Mouse (Mus musculus) thymus, postnatal 25 days (tissue): ENCODE results near the gene Mocs2.
A peak's percentile ranks its signal among the peaks of the same experiment; 100 is the strongest.

Source experiments
- DNase-seq: peaks from one replicate; pipeline ENCODE4 v3.0.0; 2022

The Mocs2 gene

DNA sequence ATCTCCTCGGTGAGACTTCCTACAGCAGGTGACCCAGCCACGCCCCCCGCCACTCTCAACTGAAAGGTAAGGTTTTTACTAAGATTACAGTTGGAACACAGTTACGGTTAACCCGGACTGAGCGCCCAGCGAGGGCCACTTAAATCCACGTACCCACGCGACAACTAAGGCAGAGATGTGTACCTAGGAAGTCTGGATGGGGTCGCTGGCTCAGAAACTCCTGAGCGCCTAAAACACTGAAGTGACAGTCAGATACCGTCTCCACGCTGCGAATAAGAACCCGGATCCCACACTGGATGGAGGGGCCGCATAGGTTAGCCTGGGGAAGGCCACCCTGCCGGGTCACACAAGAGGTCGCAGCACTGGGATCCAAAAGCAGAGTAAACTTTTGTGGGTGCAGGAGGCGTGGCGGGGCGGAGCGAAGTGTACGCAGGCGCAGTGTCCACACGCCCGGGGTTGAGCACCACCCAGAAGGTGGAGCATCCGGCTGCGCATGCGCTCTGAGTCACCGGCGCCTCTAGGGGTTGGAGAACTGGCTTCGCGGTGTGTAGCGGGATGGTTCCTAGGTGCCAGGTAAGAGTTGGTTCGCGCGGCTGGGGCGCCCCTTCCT is at the start of gene Mocs2:
Gene Mocs2 (plus strand): TSS at position 486 of the 610 bp plus-strand sequence.
- peak; percentile 96 for DNase-seq

- DNase-seq: no peak
These were observed 26.5 kb upstream of the Mocs2 start for GRCm38 (mm10) chr13:114791511-114791910.

DNA sequence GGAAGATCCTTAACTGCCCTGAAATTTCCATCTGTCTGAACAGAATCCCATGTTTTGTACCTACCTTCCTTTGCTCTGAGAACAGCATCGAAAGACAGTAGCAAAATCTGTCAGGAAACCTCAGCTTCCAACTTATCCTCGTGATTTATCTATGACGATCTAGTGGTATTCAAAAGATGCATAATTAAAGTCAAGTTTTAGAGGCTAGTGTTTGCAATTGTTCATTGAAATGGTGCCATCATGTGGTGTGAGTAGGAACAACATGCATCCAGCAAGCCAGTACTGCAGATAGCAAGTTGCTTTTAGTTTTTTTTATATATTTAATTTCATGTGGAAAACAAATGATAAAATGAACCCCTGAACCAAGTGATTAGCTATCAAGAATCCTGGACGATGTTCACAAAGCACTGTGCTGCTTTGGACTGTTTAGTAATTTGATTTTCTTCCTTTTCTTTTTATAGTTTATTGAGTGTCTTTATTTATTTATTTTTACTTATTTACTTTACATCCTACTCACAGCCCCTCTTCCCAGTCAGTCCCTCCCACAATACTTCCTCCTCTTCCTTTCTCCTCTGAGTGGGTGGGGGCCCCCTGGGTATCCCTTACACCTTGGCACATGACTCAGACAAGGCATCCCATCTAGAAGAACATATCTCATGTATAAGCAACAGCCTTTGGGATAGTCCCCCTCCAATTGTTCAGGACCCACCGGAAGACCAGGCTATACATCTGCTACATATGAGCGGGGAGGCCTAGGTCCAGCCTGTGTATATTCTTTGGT is 24.6 kb upstream of the Mocs2 start:
- peak; percentile 39 for DNase-seq

- DNase-seq: no peak
These were observed 16.2 kb upstream of the Mocs2 start for GRCm38 (mm10) chr13:114801857-114802256.

- no peak for DNase-seq
These were observed 15.1 kb upstream of the Mocs2 start for GRCm38 (mm10) chr13:114802971-114803370.

- DNase-seq: no peak
These were observed 8.3 kb upstream of the Mocs2 start for GRCm38 (mm10) chr13:114809624-114810210.

- DNase-seq: no peak
These were observed 477 bp downstream of the Mocs2 start for GRCm38 (mm10) chr13:114818513-114818912.

DNA sequence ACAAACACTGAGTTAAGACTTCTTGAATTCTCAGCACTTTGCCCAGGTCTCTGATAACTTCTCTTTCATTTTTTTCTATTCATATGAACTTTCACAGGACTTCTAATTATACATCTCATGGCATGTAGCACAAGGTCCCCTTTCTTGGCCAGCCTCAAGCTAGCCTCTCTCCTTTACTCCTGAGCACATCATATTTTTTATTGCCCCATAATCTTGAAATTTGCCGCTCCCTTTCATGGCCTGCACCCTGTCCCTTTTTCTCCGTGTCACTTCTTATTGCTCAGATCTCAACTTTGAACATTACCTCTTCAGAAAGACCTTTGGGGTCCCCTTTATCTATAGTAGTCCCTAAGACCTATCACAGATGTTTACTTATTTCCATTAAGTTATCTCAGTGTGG is 4.8 kb downstream of the Mocs2 start:
- DNase-seq: no peak

GRCm38 (mm10) chr13:114825377-114825855 is 7.4 kb downstream of the Mocs2 start:
- no peak for DNase-seq

- DNase-seq: no peak
These were observed 13.4 kb downstream of the Mocs2 start for GRCm38 (mm10) chr13:114831367-114831833.

GRCm38 (mm10) chr13:114832761-114833160 is 14.7 kb downstream of the Mocs2 start:
- no peak for DNase-seq

- DNase-seq: no peak
These were observed 15.3 kb downstream of the Mocs2 start for GRCm38 (mm10) chr13:114833351-114833750.

- no peak for DNase-seq
These were observed 16.5 kb downstream of the Mocs2 start for GRCm38 (mm10) chr13:114834580-114834979.

GRCm38 (mm10) chr13:114837061-114837460 is 19.0 kb downstream of the Mocs2 start:
- DNase-seq: no peak

DNA sequence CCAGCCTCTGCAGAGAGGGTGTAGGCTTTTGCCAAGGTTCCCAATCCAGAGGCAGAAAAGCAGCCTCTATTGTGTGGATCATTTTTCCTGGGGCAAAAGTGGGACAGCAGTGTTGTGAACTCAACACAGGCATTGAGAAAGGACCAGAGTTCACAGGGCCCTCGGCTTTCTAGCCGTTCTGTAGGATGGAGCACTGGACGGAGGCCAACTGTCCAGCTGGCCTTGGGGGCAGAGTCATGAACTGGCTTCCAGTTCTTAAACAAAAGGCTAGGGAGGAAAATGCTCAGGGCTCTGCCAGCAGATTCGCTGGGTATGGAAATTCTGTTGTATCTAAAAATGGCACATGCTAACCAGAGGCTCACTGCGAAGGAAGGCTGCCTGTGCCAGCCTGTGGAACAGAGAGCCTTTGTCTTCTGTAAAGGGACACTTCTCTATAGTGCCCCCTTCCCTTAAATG is 20.5 kb downstream of the Mocs2 start:
- no peak for DNase-seq

- no peak for DNase-seq
These were observed 21.1 kb downstream of the Mocs2 start for GRCm38 (mm10) chr13:114839098-114839497.

DNA sequence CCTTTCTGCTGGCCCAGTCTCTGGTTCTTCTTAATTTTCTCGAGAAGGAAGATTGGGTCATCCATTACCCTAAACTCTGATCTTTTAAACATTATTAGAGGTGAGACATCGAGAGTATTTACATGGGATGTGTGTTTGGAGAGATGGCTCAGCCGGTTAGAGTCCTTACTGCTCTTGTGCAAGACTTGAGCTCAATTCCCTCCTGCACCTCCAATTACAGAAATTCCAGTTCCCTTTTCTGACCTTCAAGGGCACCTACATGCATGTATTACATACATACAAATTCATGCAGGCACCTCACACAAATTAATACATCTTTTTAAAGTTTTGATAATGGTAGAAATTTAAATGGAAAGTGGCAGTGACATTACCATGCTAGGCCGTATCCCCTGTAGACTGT is 22.5 kb downstream of the Mocs2 start:
- no peak for DNase-seq

DNA sequence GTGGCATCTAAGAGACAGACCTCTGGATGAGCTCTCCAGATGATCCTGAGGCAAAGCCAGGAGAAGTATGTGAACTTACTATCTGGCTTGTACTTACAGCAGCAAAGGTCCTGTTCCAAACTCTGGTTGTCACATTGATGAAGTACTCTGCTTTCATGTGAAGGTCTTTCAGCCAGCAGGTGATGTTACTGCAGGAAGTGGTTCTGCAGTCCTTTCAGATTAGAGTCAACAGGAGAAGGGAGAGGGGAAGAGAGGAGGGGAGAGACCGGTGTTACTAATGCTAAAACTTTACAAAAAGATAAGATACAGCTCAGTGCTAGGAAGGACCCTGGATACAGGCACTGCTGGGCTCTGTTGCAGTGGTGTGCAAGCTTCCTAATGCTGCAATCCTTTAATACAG is 25.3 kb downstream of the Mocs2 start:
- no peak for DNase-seq

DNA sequence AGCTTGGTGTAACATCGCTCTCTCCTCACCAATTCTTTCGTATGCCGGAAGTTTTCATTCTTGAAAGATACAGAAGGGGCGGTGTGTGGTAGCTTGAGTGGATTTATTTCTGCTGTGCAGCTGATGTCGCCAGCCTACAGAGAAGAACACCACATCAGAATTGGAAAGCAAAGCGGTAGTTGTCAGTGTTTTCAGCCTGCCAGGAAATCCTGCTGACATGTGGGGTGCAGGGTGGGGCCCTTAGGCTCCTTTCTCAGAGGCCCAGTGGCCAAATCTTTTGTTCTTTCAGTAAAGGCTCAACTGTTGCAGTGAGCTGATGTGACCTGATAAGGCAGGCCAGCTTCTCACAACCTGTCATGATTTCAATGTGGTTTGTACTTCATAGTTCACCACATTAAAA is 27.8 kb downstream of the Mocs2 start:
- peak; percentile 51 for DNase-seq

- no peak for DNase-seq
These were observed 30.9 kb downstream of the Mocs2 start for GRCm38 (mm10) chr13:114848945-114849344.

- no peak for DNase-seq
These were observed 34.5 kb downstream of the Mocs2 start for GRCm38 (mm10) chr13:114852264-114853111.

- DNase-seq: no peak
These were observed 35.1 kb downstream of the Mocs2 start for GRCm38 (mm10) chr13:114853152-114853551.

DNA sequence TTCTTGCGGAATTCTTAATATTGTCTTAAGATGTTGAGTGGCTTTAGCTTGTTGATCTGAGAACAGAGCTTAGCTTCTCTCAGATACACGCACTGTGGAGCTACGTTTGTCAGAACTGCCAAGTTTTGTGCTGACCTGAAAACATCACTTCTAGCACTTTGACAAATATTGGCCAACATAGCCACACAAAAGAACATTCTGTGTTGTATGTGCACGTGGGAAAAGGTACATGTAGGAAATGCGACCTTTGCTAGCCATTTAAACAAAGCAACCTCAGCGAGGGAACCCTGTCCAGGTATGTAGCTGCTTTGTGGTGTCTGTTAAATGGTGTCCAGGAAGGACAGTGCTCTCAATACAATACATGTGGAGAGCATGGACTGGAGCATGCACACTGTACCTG is 36.0 kb downstream of the Mocs2 start:
- DNase-seq: no peak
